Mouse (Mus musculus) cerebellum, adult 2 months (tissue): ENCODE data around the gene 1700025C18Rik. TPM values are rescaled to one million over a fixed set of nuclear protein-coding genes. Genes with fewer than 3 reads are reported as not detected.

ENCODE experiments used
- DNase-seq, 2 experiments: peaks; one replicate each; pipeline ENCODE4 v3.0.0; 2021
- H3K27ac ChIP-seq: fragments of 200-500 bp; 2 replicates; pipeline ENCODE4 v1.5.1; 2012; ENCODE audit warnings: low read length, control low read depth, inconsistent platforms; ENCODE audit not compliant: insufficient read depth
- H3K27me3 ChIP-seq: fragments of 200-500 bp; 2 replicates; pipeline ENCODE4 v1.6.1; 2012; ENCODE audit warnings: inconsistent platforms, mild to moderate bottlenecking, low read length, moderate library complexity; ENCODE audit not compliant: control insufficient read depth, insufficient read depth
- H3K4me1 ChIP-seq: fragments of 200-500 bp; 2 replicates; pipeline ENCODE4 v1.6.1; 2011; ENCODE audit warnings: low read length; ENCODE audit not compliant: control insufficient read depth, insufficient read depth
- H3K4me3 ChIP-seq: fragments of 200-500 bp; replicated peaks from 2 replicates; pipeline ENCODE3; 2011; ENCODE audit warnings: mild to moderate bottlenecking, low read depth, low read length, control low read depth; ENCODE audit not compliant: insufficient read depth
- CTCF ChIP-seq: fragments of 200-500 bp; IDR thresholded peaks from 2 replicates; pipeline ENCODE4 v1.5.1; 2011; ENCODE audit warnings: low read depth, mild to moderate bottlenecking, control low read depth, low read length, moderate library complexity, borderline replicate concordance; ENCODE audit not compliant: insufficient read depth
- POLR2A ChIP-seq: fragments of 200-500 bp; IDR thresholded peaks from 2 replicates; pipeline ENCODE4 v1.6.1; 2011; ENCODE audit warnings: low read length, control low read depth, borderline replicate concordance; ENCODE audit not compliant: insufficient read depth
- WGBS: fragments of 180-500 bp; shearing (Covaris S2); methylation state at CpG from one replicate; pipeline ENCODE4 v1.1.7; 2018; 5-methylcytosine and 5-hydroxymethylcytosine counted together
- polyA plus RNA-seq: library from polyadenylated mRNA; depleted of rRNA; stranded (reverse); fragments of >200 nt; gene quantifications from 2 replicates; pipeline ENCODE4 v1.2.3, GENCODE M21; 2012

Gene 1700025C18Rik
- polyA plus RNA-seq, 1 experiment = not detected

GRCm38 (mm10) chr2:165091433-165091965 lies 949 bp upstream of the 1700025C18Rik start:
- no peak for DNase-seq
- H3K27me3 ChIP-seq = no peaks in the 10 kb centered on the region
- WGBS = 58% methylated on average over 8 of the region's 8 CpGs
- no peak overlapping the region for H3K4me3 ChIP-seq
- H3K4me1 ChIP-seq = no peaks in the 10 kb centered on the region
- TF ChIP-seq CTCF (no peak), POLR2A (no peak)
- H3K27ac ChIP-seq = no peak overlapping the region

DNA sequence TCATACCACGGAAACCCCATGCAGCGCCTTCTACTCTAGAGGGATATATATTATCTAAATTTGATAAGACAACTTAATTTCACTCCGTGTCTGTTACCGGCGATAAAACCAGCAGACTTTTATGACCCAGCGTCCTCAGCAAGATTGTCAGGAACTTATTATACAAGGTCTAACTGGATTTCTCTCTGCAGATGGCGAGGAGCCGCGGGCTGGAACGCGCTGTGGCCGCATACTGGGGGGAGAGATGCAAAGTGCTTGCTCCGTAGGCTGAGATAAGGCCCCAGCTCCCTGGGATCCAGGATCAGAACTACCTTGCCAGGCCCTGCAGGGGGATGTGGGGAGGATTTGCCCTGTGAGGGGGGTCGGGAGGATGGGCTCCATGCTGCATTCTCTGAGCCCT lies 1.1 kb downstream of the 1700025C18Rik start:
- no peak for TF ChIP-seq POLR2A
- no peak for TF ChIP-seq CTCF
- H3K4me3 ChIP-seq = no peak overlapping the region
- H3K4me1 ChIP-seq = no peaks in the 10 kb centered on the region
- no peak for DNase-seq
- H3K27me3 ChIP-seq = no peaks in the 10 kb centered on the region
- no peak overlapping the region for H3K27ac ChIP-seq
- WGBS = 61% methylated on average over 14 of the region's 14 CpGs

DNA sequence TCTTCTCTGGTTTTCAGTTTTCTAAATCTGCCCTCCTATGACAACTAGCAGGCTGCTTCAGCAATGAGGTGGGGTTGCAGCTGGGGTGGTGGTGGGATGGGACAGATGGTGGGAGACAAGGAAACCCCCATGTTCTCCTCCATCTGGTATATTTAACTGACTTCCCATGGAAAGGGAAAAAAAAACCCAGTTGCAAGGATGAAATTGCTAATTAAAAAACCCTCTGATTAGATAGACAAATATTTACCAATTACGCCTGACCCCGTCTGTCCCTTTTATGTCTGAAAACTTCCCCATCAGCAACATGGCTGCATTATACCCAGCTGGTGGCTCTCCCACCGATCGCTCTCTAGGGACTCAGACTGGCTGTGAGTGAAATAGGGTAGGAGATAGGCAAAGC lies 3.9 kb downstream of the 1700025C18Rik start:
- Histone ChIP-seq H3K27ac (no peak overlapping the region), H3K4me1 (no peaks in the 10 kb centered on the region), H3K27me3 (no peaks in the 10 kb centered on the region), H3K4me3 (no peak overlapping the region)
- no peak for TF ChIP-seq CTCF
- TF ChIP-seq POLR2A = no peak
- WGBS = 95% methylated on average over 4 of the region's 4 CpGs
- DNase-seq = no peak

DNA sequence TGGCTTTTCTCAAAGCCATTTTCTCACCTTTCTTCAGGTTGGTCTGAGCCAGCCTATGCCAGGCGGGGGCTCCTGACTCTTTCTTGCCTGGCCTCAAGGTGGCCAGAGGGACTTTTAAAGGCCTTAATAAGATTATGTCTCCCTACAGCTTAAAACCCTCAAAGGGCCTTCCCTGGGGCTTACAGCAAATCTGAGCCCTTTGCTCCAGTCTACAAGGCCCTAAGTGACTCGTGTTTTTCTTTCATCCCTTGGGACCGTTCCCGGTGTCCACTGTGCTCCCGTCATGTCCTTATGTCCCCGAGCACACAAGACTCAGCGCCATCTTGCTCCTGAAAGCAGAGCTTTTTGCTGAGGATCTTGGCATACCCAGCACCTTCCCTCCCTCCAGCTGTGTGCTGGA lies 9.3 kb downstream of the 1700025C18Rik start:
- no peak overlapping the region for H3K4me3 ChIP-seq
- H3K27me3 ChIP-seq = no peaks in the 10 kb centered on the region
- no peak overlapping the region for H3K27ac ChIP-seq
- DNase-seq = no peak
- WGBS = 44% methylated on average over 7 of the region's 7 CpGs
- TF ChIP-seq POLR2A = no peak
- TF ChIP-seq CTCF = no peak
- no peaks in the 10 kb centered on the region; the same call in 1 of the 2 replicates for H3K4me1 ChIP-seq

DNA sequence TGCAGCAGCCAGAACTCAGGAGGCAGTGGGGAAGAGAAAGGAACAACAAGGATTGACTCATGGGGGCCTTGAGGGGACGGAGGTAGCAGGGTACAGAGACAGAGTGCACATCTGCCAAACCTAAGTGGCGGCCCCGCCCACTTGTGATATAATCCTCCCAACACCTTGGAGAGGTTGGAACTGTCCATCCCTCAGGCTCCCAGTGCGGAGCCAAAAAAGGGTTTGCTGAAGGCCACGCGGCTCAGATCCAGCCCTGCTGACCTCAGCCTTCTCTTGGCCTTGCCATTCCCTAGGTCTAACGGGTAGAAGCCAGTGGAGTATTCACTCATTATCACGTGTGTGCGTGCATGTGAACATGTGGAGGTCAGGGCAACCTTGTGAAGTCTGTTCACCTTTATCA lies 9.9 kb downstream of the 1700025C18Rik start:
- DNase-seq = no peak
- 63% methylated on average over 9 of the region's 9 CpGs for WGBS
- no peaks in the 10 kb centered on the region for H3K27me3 ChIP-seq
- H3K4me1 ChIP-seq = no peaks in the 10 kb centered on the region; the same call in 1 of the 2 replicates
- no peak overlapping the region for H3K4me3 ChIP-seq
- TF ChIP-seq POLR2A (no peak), CTCF (no peak)
- H3K27ac ChIP-seq = no peak overlapping the region

DNA sequence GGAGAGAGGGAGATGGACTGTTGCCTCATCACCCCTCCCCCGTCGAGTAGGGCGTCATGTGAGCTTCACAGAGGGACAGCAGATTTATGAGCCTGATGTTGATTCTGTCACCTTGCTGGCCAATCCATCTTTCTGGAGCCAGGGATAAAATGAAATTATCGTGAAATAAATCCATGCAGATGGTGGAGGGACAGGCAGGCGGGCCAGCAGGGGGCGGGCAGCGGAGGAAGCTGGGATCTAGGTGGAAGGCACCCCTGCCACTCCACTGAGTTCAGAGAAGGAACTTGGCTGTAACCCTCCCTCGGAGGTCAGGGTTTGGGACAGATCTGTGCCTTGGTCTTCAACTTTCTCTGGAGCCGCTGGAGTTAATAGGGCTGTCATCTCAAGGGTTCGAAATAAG lies 11.9 kb downstream of the 1700025C18Rik start:
- H3K4me1 ChIP-seq = peaks cover 15% of the 10 kb centered on the region
- DNase-seq = no peak
- H3K27me3 ChIP-seq = no peaks in the 10 kb centered on the region
- 52% methylated on average over 10 of the region's 10 CpGs for WGBS
- no peak overlapping the region for H3K4me3 ChIP-seq
- H3K27ac ChIP-seq = no peak overlapping the region
- TF ChIP-seq CTCF (no peak), POLR2A (no peak)

DNA sequence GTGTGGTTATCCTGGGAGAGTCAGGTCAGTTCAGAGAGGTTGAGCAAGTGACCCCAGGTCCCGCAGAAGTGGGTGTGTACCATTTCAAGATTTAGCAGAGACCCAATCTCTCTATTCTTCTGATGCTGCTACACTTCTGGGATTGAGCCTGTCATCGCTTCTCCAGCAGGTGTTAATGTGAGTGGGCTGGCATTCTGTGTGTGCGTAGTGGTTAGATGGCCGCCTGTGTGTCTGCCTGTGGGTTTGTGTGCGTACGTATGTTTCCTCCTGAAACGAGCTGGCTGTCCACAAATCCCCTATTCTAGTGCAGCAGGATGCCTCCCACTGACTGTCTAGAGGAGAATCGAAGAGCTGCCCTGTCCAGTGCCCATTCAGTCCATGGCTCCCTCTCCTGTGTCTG lies 12.5 kb downstream of the 1700025C18Rik start:
- 88% methylated on average over 8 of the region's 8 CpGs for WGBS
- H3K4me1 ChIP-seq = peaks cover 19% of the 10 kb centered on the region
- no peaks in the 10 kb centered on the region for H3K27me3 ChIP-seq
- TF ChIP-seq CTCF (no peak), POLR2A (no peak)
- DNase-seq = no peak
- H3K27ac ChIP-seq = no peak overlapping the region
- H3K4me3 ChIP-seq = no peak overlapping the region

- DNase-seq = no peak
- H3K27me3 ChIP-seq = no peaks in the 10 kb centered on the region
- peaks cover 24% of the 10 kb centered on the region for H3K4me1 ChIP-seq
- 55% methylated on average over 9 of the region's 9 CpGs for WGBS
- H3K4me3 ChIP-seq = no peak overlapping the region
- no peak overlapping the region for H3K27ac ChIP-seq
- TF ChIP-seq CTCF (no peak), POLR2A (no peak)
Observed at GRCm38 (mm10) chr2:165077055-165077454, 13.5 kb downstream of the 1700025C18Rik start.
